Mouse (Mus musculus): Measurements from ENCODE around the gene Slc2a4. TPM values are rescaled to one million over a fixed set of nuclear protein-coding genes. Genes with fewer than 3 reads are reported as not detected.
A peak's percentile ranks its signal among the peaks of the same experiment; 100 is the strongest.

Slc2a4 gene
- 31.3 and 31.5 TPM in 2 replicates for polyA plus RNA-seq (2014; fragmentation: Nextera tagmentation; extraction: Ambion mirVana)

DNA sequence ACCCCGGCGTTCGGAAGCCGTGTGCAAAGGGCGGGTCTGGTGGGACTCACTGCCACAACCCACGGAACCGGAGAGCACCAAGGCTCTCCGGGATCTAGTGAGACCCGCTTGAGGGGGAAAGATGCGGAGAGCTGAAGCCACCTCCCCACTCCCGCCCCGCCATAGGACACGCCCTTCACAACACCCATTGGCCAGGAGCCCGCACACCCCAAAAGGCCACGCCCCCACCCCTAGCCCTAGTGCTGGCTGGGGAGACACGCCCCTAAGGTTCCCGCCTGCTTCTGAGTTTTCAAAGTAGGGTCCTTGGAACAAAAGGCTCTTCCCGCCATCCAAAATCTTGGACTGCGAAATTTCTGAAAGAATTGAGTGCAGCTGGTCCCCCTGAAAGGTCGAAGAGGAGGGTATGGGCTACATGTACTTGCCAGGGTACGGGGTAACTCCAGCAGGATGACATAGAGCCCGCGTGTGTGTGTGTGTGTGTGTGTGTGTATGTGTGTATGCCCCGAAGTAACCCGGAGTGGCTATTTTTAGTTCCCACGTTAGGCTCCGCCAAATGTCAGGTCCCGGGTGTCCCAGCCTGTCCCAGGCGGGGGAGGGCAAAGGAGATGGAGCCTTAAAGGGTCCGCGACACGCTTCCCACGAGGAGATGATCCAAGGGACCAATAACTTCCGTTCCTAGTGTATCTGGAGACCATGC is at the start of gene Slc2a4:
TSS of gene Slc2a4 (minus strand) at position 123 of the 697 bp plus-strand sequence.
- H3K9ac ChIP-seq (replicated peaks; ENCODE audit: low read depth, low read length), result peak within 1 kb of the TSS; percentile 47
- WGBS, result under 1% methylated on average over 34 of the region's 34 CpGs
- ATAC-seq (ENCODE audit: insufficient number of reproducible peaks, insufficient read depth, low FRiP score, low read depth), result peak; percentile 93

GRCm38 (mm10) chr11:69997070-69997509 is 49.1 kb upstream of the Slc2a4 start:
- H3K9me3 ChIP-seq (ENCODE audit: control insufficient read depth, low read depth, low read length), result no peaks in the 10 kb centered on the region

More for the DNA sequence above, at the start of gene Slc2a4:
- Histone ChIP-seq H3K9me3 (ENCODE audit: control insufficient read depth, low read depth, low read length) (no peaks in the 10 kb centered on the region), H3K4me3 (ENCODE audit: low read depth, low read length) (peak within 1 kb of the TSS; percentile 46), H3K4me1 (ENCODE audit: control insufficient read depth, insufficient read depth, low read length) (no peaks in the 10 kb centered on the region; the same call in 1 of the 2 replicates), H3K27ac (ENCODE audit: low read length) (peak within 1 kb of the TSS; percentile 77), H3K36me3 (ENCODE audit: control insufficient read depth, insufficient read depth, low read length) (peaks cover 17% of the 10 kb centered on the region), H3K4me2 (replicated peaks; ENCODE audit: low read depth, low read length) (peak within 1 kb of the TSS; percentile 55), H3K27me3 (ENCODE audit: control insufficient read depth, insufficient read depth, low read length) (no peaks in the 10 kb centered on the region)

DNA sequence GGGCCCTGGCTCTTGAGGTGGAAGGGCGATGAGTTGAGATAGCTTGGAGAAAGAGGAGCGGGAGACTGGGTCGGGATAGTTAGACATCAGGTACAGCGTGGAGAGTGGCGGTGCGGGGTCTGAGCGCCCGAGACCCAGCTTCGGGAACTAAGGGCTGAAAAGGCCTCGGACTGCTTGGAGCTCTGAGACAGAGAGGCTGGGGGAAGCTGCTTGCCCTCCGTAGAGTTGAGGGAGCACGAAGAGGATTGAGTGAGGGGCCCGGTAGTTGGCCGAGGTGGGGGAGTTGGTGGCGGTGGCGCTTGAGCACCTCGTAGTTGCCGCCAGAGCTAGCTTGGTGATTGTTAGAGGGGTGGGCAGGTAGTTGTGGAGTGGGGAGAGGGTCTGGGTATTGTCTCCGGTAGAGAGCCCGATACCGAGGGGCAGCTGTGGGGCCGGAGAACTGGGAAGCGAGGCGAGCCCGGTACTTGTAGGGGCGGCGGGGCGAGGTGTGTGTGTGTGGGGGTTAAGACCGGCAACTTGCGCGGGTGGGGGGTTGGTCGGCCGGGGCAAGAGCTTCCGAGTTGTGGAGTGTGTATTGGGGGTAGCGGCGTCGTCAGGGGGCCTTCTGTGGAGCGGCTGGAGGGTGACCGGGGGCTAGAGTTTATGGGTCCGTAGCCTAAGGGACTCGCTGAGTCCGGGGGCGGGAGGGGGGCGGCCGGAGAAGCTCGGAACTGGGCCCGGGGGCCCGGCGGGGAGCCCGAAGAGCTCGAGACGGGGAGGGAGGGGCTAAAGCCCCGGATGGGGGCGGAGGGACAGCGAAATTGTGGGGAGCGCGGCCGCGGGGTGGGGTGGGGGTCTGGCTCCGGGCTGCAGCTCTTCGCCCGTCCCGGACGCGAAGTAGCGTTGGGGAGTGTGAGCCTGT is 48.4 kb upstream of the Slc2a4 start:
- Histone ChIP-seq H3K9me3 (ENCODE audit: control insufficient read depth, low read depth, low read length) (no peaks in the 10 kb centered on the region), H3K4me1 (ENCODE audit: control insufficient read depth, insufficient read depth, low read length) (peaks cover 16% of the 10 kb centered on the region), H3K27me3 (ENCODE audit: control insufficient read depth, insufficient read depth, low read length) (no peaks in the 10 kb centered on the region), H3K9ac (replicated peaks; ENCODE audit: low read depth, low read length) (peak overlapping the region; percentile 98), H3K4me2 (replicated peaks; ENCODE audit: low read depth, low read length) (peak overlapping the region; percentile 46), H3K4me3 (ENCODE audit: low read depth, low read length) (peak overlapping the region; percentile 65), H3K36me3 (ENCODE audit: control insufficient read depth, insufficient read depth, low read length) (peaks cover 33% of the 10 kb centered on the region), H3K27ac (ENCODE audit: low read length) (peak overlapping the region; percentile 99)
- 2% methylated on average over 65 of the region's 66 CpGs for WGBS
- ATAC-seq (ENCODE audit: insufficient number of reproducible peaks, insufficient read depth, low FRiP score, low read depth), result peak; percentile 4; the same call in 1 of the 2 replicates

More at GRCm38 (mm10) chr11:69997070-69997509, 49.1 kb upstream of the Slc2a4 start:
- Histone ChIP-seq H3K9ac (replicated peaks; ENCODE audit: low read depth, low read length) (peak overlapping the region; percentile 98), H3K27ac (ENCODE audit: low read length) (peak overlapping the region; percentile 99), H3K36me3 (ENCODE audit: control insufficient read depth, insufficient read depth, low read length) (peaks cover 33% of the 10 kb centered on the region), H3K27me3 (ENCODE audit: control insufficient read depth, insufficient read depth, low read length) (no peaks in the 10 kb centered on the region), H3K4me2 (replicated peaks; ENCODE audit: low read depth, low read length) (peak overlapping the region; percentile 46), H3K4me1 (ENCODE audit: control insufficient read depth, insufficient read depth, low read length) (peaks cover 22% of the 10 kb centered on the region), H3K4me3 (ENCODE audit: low read depth, low read length) (peak overlapping the region; percentile 65)
- peak; percentile 60 for ATAC-seq (ENCODE audit: insufficient number of reproducible peaks, insufficient read depth, low FRiP score, low read depth)
- WGBS, result 1% methylated on average over 42 of the region's 44 CpGs

DNA sequence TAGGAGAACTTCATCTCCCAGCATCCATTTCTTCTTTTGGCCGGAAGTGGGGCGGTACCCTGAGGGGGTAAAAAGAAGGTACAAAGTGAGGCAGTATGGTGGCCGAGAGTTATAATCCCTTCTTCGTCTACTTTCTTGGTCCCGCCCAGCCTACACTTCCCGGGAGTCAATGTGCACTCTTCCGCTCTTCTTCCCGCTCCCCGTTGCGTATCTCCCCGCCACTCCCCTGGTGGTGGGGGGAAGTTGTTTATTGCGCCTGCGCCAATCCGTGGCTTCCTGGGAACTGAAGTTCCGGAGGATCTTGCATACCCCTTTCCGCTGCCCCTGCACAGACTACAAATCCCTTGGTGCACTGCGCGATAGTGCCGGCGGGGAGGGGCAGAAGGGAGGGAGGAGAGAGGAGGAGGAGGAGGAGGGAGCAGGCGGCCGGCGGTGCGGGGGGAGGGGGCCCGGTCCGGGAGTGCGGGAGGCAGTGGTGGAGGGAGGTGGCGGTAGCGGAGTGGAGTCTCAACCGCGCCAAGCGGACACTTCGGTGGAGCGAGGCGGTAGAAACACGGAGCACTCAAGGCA is 47.5 kb upstream of the Slc2a4 start, which contains the start of gene Phf23:
TSS of gene Phf23 (plus strand) at position 387 of the 570 bp plus-strand sequence.
- Histone ChIP-seq H3K4me2 (replicated peaks; ENCODE audit: low read depth, low read length) (peak within 1 kb of the TSS; percentile 46), H3K9me3 (ENCODE audit: control insufficient read depth, low read depth, low read length) (no peaks in the 10 kb centered on the region), H3K4me3 (ENCODE audit: low read depth, low read length) (peak within 1 kb of the TSS; percentile 65), H3K36me3 (ENCODE audit: control insufficient read depth, insufficient read depth, low read length) (peaks cover 33% of the 10 kb centered on the region), H3K4me1 (ENCODE audit: control insufficient read depth, insufficient read depth, low read length) (peaks cover 15% of the 10 kb centered on the region), H3K9ac (replicated peaks; ENCODE audit: low read depth, low read length) (peak within 1 kb of the TSS; percentile 98), H3K27ac (ENCODE audit: low read length) (peak within 1 kb of the TSS; percentile 99), H3K27me3 (ENCODE audit: control insufficient read depth, insufficient read depth, low read length) (no peaks in the 10 kb centered on the region)
- WGBS, result 1% methylated on average over 35 of the region's 36 CpGs
- ATAC-seq (ENCODE audit: insufficient number of reproducible peaks, insufficient read depth, low FRiP score, low read depth), result peak; percentile 84

DNA sequence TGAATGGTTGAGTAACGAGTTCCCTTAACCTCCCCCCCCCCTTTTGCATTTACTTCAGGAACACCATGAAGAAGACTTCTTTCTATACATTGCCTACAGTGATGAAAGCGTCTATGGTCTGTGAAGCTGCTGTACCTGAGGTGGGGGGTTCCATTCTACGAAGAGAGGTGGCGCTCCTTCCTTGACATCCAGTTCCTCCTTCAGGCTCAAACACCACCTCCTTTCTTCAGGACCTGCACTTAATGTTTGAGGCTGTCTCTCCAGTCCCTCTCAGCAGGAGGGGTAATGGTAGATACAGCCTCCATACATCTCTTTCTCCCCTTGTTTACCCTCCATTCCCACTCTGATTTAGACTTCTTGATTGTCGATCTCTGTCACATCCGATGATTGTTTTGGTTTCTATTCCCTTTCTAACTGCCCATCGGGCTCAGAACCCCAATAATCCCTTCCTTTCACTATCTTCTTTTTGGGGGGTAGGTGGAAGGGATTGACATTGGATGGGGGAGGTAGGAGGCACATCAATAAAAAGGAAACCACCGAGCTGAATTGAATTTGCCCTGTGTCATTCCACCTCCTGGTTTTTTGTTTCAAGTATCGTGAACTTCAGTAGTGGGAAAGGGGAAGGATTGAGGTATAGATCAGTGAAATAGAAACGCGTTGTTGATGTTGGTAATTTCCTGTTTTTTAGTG is 46.6 kb upstream of the Slc2a4 start:
- ATAC-seq (ENCODE audit: insufficient number of reproducible peaks, insufficient read depth, low FRiP score, low read depth), result no peak
- peaks cover 15% of the 10 kb centered on the region for H3K4me1 ChIP-seq (ENCODE audit: control insufficient read depth, insufficient read depth, low read length)
- H3K4me2 ChIP-seq (replicated peaks; ENCODE audit: low read depth, low read length), result peak overlapping the region; percentile 30; the same call in 1 of the 2 replicates
- H3K9ac ChIP-seq (replicated peaks; ENCODE audit: low read depth, low read length), result no peak overlapping the region
- WGBS, result 88% methylated on average over 11 of the region's 11 CpGs
- H3K27me3 ChIP-seq (ENCODE audit: control insufficient read depth, insufficient read depth, low read length), result no peaks in the 10 kb centered on the region
- 0 out of 2 replicates have a peak overlapping the region, but pooled peaks have one; percentile 65 for H3K4me3 ChIP-seq (ENCODE audit: low read depth, low read length)
- no peak overlapping the region for H3K27ac ChIP-seq (ENCODE audit: low read length)
- H3K36me3 ChIP-seq (ENCODE audit: control insufficient read depth, insufficient read depth, low read length), result peaks cover 29% of the 10 kb centered on the region
- H3K9me3 ChIP-seq (ENCODE audit: control insufficient read depth, low read depth, low read length), result no peaks in the 10 kb centered on the region

DNA sequence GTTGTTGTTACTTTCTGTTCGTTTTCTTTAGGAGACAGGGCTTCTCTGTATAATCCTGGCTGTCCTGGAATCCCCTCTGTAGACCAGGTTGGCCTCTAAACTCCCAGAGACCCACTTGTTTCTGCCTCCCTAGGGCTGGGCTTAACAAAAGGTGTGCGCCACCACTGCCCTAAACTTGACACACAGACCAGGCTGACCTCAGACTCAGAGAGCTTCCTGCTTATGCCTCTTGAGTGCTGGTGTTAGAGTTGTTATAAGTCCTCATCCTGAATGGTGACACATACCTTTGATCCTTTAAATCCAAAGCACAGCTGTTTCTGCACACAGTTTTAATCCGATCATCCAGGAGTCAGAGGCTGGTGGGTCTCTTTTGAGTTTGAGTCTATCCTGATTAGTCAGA is 44.9 kb upstream of the Slc2a4 start:
- peaks cover 15% of the 10 kb centered on the region for H3K4me1 ChIP-seq (ENCODE audit: control insufficient read depth, insufficient read depth, low read length)
- H3K36me3 ChIP-seq (ENCODE audit: control insufficient read depth, insufficient read depth, low read length), result peaks cover 28% of the 10 kb centered on the region
- H3K4me2 ChIP-seq (replicated peaks; ENCODE audit: low read depth, low read length), result peak overlapping the region; percentile 63
- no peak for ATAC-seq (ENCODE audit: insufficient number of reproducible peaks, insufficient read depth, low FRiP score, low read depth)
- 83% methylated on average over 3 of the region's 3 CpGs for WGBS
- no peak overlapping the region for H3K27ac ChIP-seq (ENCODE audit: low read length)
- H3K27me3 ChIP-seq (ENCODE audit: control insufficient read depth, insufficient read depth, low read length), result no peaks in the 10 kb centered on the region
- H3K9me3 ChIP-seq (ENCODE audit: control insufficient read depth, low read depth, low read length), result no peaks in the 10 kb centered on the region
- 0 out of 2 replicates have a peak overlapping the region, but pooled peaks have one; percentile 81 for H3K9ac ChIP-seq (replicated peaks; ENCODE audit: low read depth, low read length)
- peak overlapping the region; percentile 74; the same call in 1 of the 2 replicates for H3K4me3 ChIP-seq (ENCODE audit: low read depth, low read length)

DNA sequence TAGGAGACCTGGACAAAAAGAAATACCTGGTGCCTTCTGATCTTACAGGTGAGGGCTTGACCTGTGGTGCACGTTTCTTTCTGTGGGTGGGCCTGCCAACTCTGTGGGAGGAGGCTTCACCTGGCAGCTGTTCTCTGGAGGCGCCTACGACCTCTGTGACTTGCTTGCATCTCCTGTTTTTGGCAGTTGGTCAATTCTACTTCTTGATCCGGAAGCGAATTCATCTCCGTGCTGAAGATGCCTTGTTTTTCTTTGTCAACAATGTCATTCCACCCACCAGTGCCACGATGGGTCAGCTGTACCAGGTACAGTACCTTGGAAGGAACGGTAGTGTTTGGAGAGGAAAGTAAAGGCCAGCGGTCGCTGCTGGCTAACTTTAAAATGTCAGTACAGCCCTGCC is 44.4 kb upstream of the Slc2a4 start:
- Histone ChIP-seq H3K36me3 (ENCODE audit: control insufficient read depth, insufficient read depth, low read length) (peaks cover 24% of the 10 kb centered on the region), H3K27ac (ENCODE audit: low read length) (no peak overlapping the region)
- 77% methylated on average over 10 of the region's 10 CpGs for WGBS

More for the DNA sequence above, 44.4 kb upstream of the Slc2a4 start:
- no peaks in the 10 kb centered on the region for H3K9me3 ChIP-seq (ENCODE audit: control insufficient read depth, low read depth, low read length)
- H3K4me3 ChIP-seq (ENCODE audit: low read depth, low read length), result peak overlapping the region; percentile 74
- H3K27me3 ChIP-seq (ENCODE audit: control insufficient read depth, insufficient read depth, low read length), result no peaks in the 10 kb centered on the region
- H3K9ac ChIP-seq (replicated peaks; ENCODE audit: low read depth, low read length), result peak overlapping the region; percentile 81
- peaks cover 10% of the 10 kb centered on the region for H3K4me1 ChIP-seq (ENCODE audit: control insufficient read depth, insufficient read depth, low read length)
- no peak for ATAC-seq (ENCODE audit: insufficient number of reproducible peaks, insufficient read depth, low FRiP score, low read depth)
- peak overlapping the region; percentile 63 for H3K4me2 ChIP-seq (replicated peaks; ENCODE audit: low read depth, low read length)

All from stomach, embryonic 14.5 days (tissue).